Mouse (Mus musculus) 416B (cell line): ENCODE results near the gene Kitl.

Source experiments
- DNase-seq: peaks from one replicate; pipeline ENCODE4 v3.0.0; 2011; ENCODE audit warnings: low read depth

Gene Kitl

GRCm38 (mm10) chr10:100124452-100124851 is 109.0 kb downstream of the Kitl start:
- DNase-seq, result no peak

- no peak for DNase-seq
Measured at GRCm38 (mm10) chr10:100127837-100128743, 112.7 kb downstream of the Kitl start.

GRCm38 (mm10) chr10:100131657-100132056 is 116.2 kb downstream of the Kitl start:
- DNase-seq, result no peak

GRCm38 (mm10) chr10:100132304-100132703 is 116.9 kb downstream of the Kitl start:
- no peak for DNase-seq

- DNase-seq, result no peak
Measured at GRCm38 (mm10) chr10:100138552-100138951, 123.1 kb downstream of the Kitl start.

- no peak for DNase-seq
Measured at GRCm38 (mm10) chr10:100148123-100148522, 132.7 kb downstream of the Kitl start.
